Mouse (Mus musculus) intestine, embryonic 16.5 days (tissue): Measurements from ENCODE around the gene Adk. TPM values are rescaled to one million over a fixed set of nuclear protein-coding genes. Genes with fewer than 3 reads are reported as not detected.

Source experiments
- ATAC-seq: fragments of 200-750 bp; cut with Nextera tagmentation; 2 replicates; pipeline ENCODE4 v1.8.0; 2017; ENCODE audit warnings: moderate TSS enrichment, moderate library complexity
- H3K27ac ChIP-seq: fragments of 300-500 bp; sonication (generic); 2 replicates; pipeline ENCODE4 v1.5.1; 2014; ENCODE audit warnings: mild to moderate bottlenecking, low read length
- H3K27me3 ChIP-seq: fragments of 300-500 bp; sonication (generic); replicated peaks from 2 replicates; pipeline ENCODE4 v1.6.1; 2014; ENCODE audit warnings: low read length, control low read depth, mixed read lengths; ENCODE audit not compliant: control insufficient read depth, insufficient read depth
- H3K36me3 ChIP-seq: fragments of 300-500 bp; sonication (generic); 2 replicates; pipeline ENCODE4 v1.6.1; 2014; ENCODE audit warnings: low read length, control low read depth; ENCODE audit not compliant: control insufficient read depth, insufficient read depth
- H3K4me1 ChIP-seq: fragments of 300-500 bp; sonication (generic); 2 replicates; pipeline ENCODE4 v1.6.1; 2014; ENCODE audit warnings: low read length, control low read depth, mixed read lengths; ENCODE audit not compliant: control insufficient read depth, insufficient read depth
- H3K4me2 ChIP-seq: fragments of 300-500 bp; sonication (generic); 2 replicates; pipeline ENCODE4 v1.6.1; 2014; ENCODE audit warnings: low read depth, low read length, control low read depth
- H3K4me3 ChIP-seq: fragments of 300-500 bp; sonication (generic); 2 replicates; pipeline ENCODE4 v1.5.1; 2014; ENCODE audit warnings: mild to moderate bottlenecking, low read length
- H3K9ac ChIP-seq: fragments of 300-500 bp; sonication (generic); 2 replicates; pipeline ENCODE4 v1.6.1; 2014; ENCODE audit warnings: low read depth, low read length
- H3K9me3 ChIP-seq: fragments of 300-500 bp; sonication (generic); 2 replicates; pipeline ENCODE4 v1.6.1; 2016; ENCODE audit warnings: low read length, control low read depth; ENCODE audit not compliant: control insufficient read depth
- WGBS: fragments of 180-500 bp; shearing (Covaris S2); extraction: QIAGEN DNeasy Blood & Tissue Kit; methylation state at CpG from one replicate; pipeline ENCODE4 v1.1.7; 2014; 5-methylcytosine and 5-hydroxymethylcytosine counted together
- polyA plus RNA-seq: library from polyadenylated mRNA; unstranded; fragments of >200 nt; fragmentation: Nextera tagmentation; extraction: Ambion mirVana; gene quantifications from 2 replicates; pipeline ENCODE4 v1.2.1, GENCODE M21; 2015

Gene Adk
- polyA plus RNA-seq, 1 experiment from 2014 or later = 244 TPM

DNA sequence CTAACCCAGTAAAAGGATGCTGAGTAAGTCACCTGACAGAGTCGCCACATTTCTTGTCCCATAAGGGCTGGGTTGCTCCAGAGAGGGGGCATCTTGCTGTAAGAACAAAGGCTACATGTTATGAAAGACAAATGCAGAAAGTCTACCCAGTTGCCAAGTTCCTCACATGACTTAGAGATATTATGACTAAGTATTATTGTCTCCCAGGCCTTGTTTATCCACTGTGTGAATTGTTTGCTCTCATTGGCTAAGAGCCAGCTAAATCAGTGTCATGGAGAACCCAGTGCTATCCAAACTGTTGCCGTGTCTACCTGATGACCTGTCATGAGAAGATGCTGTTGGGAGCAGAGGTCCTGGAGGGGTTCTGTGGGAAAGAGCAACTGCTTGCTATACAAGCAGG is 401.5 kb downstream of the Adk start:
- H3K36me3 ChIP-seq = no peaks in the 10 kb centered on the region
- H3K4me1 ChIP-seq = 0 out of 2 replicates have a peak, but pooled peaks cover 4% of the 10 kb centered on the region
- 70% methylated on average over 2 of the region's 2 CpGs for WGBS
- no peak overlapping the region for H3K27ac ChIP-seq
- ATAC-seq = no peak
- no peaks in the 10 kb centered on the region for H3K9me3 ChIP-seq
- H3K27me3 ChIP-seq = no peaks in the 10 kb centered on the region
- H3K4me2 ChIP-seq = no peak overlapping the region
- no peak overlapping the region for H3K4me3 ChIP-seq
- no peak overlapping the region for H3K9ac ChIP-seq

DNA sequence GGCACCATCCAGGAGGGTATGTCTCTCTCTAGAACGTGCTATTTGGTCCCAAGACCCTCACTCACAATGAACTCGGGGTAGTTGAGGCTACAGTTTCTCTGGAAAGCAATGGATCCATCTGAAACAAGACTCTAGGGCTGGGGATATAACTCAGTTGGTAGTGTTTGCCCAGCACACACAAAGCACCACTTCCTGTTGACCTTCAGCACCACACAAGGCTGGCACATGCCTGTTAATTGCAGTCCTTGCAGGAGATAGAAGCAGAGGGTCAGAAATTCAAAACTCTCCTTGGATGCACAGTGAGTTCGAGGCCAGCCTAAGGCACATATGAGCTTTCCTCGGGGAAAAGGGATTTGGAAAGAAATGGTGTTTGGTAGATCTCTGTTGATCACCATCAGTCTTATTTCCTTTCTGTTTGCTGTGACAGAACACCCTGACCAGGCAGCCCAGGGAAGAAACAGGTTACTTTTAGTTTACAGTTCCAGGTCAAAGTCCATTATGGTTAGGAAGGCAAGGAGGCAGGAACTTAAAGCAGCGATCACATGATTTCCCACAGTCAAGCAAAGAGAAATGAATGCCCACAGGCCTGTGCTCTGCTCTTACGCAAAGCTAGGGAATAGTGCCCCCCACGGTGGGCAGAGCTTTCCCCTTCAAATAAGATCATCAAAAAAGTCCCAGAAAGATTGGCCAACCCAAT is 403.4 kb downstream of the Adk start:
- H3K4me3 ChIP-seq = no peak overlapping the region
- 85% methylated on average over 7 of the region's 7 CpGs for WGBS
- H3K4me2 ChIP-seq = no peak overlapping the region
- H3K27me3 ChIP-seq = no peaks in the 10 kb centered on the region
- no peak overlapping the region for H3K9ac ChIP-seq
- ATAC-seq = peak; percentile 70
- 0 out of 2 replicates have a peak, but pooled peaks cover 4% of the 10 kb centered on the region for H3K4me1 ChIP-seq
- H3K36me3 ChIP-seq = no peaks in the 10 kb centered on the region
- H3K27ac ChIP-seq = no peak overlapping the region
- H3K9me3 ChIP-seq = no peaks in the 10 kb centered on the region

DNA sequence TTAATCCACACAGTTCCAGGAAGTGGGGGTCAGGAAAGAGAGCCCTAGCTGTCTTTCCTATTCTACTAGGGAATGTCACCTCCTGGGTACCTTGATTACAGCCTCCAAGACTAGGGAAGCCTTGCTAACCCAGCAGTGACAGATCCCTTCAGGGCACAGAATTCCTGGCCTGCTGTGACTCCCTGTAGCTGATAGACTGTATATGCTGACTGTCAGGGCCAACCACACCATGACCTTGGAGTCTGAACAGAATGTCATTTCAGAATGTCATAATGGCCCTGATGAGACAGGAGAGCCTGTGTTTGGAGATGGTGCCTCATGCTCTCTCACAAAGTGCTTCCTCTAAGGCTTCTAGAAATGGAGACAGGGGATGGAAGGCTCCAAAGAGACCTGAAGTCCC is 404.2 kb downstream of the Adk start:
- Histone ChIP-seq H3K27me3 (no peaks in the 10 kb centered on the region), H3K4me1 (0 out of 2 replicates have a peak, but pooled peaks cover 4% of the 10 kb centered on the region), H3K4me3 (no peak overlapping the region), H3K9ac (no peak overlapping the region), H3K27ac (no peak overlapping the region), H3K4me2 (no peak overlapping the region), H3K36me3 (no peaks in the 10 kb centered on the region), H3K9me3 (no peaks in the 10 kb centered on the region)
- 0 out of 2 replicates have a peak, but pooled peaks have one; percentile 2 for ATAC-seq

DNA sequence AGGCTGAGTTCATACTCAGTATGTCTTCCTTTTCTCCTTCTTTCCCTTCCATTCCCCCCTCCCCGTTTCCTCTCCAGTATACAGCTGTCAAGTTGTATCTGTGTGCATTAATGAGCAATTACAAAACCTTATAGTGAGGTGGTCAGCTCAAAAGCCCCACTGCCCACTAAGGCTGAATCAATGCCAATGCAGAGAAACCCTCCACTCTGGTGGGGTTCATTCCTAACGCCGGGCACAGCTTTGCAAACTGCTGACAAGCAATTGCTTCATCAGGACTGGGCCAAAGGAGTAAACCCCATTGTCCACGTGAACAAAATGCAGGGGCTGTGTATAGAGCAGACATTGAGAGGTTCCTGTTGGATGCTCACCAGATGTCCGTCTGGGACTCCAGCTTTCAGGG is 405.5 kb downstream of the Adk start:
- Histone ChIP-seq H3K9me3 (no peaks in the 10 kb centered on the region), H3K4me1 (0 out of 2 replicates have a peak, but pooled peaks cover 5% of the 10 kb centered on the region), H3K27me3 (no peaks in the 10 kb centered on the region), H3K4me2 (no peak overlapping the region), H3K27ac (no peak overlapping the region), H3K36me3 (no peaks in the 10 kb centered on the region), H3K4me3 (no peak overlapping the region), H3K9ac (no peak overlapping the region)
- no peak for ATAC-seq
- WGBS = 76% methylated on average over 5 of the region's 5 CpGs

DNA sequence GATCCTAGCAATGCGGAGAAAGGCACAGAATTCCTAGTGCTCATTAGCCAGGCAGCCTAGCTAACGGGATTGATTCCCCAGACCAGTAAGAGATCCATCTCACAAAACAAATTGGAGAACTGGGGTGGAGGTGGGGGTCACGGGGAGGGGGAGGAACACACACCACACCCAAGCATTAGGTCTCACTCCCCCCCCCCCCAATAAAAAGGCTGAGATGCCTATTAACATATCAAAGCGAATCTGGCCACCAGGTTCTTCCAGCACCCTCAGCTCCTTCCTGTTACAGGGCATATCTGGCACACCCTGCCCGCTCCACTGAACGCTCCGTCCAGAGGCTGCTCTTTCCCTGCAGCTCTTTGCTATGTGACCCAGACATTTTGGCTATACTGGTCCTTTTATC is 406.3 kb downstream of the Adk start:
- 78% methylated on average over 7 of the region's 7 CpGs for WGBS
- ATAC-seq = no peak
- no peaks in the 10 kb centered on the region for H3K27me3 ChIP-seq
- no peak overlapping the region for H3K4me3 ChIP-seq
- H3K36me3 ChIP-seq = no peaks in the 10 kb centered on the region
- peaks cover 10% of the 10 kb centered on the region; the same call in 1 of the 2 replicates for H3K4me1 ChIP-seq
- no peaks in the 10 kb centered on the region for H3K9me3 ChIP-seq
- no peak overlapping the region for H3K9ac ChIP-seq
- H3K4me2 ChIP-seq = no peak overlapping the region
- H3K27ac ChIP-seq = no peak overlapping the region

DNA sequence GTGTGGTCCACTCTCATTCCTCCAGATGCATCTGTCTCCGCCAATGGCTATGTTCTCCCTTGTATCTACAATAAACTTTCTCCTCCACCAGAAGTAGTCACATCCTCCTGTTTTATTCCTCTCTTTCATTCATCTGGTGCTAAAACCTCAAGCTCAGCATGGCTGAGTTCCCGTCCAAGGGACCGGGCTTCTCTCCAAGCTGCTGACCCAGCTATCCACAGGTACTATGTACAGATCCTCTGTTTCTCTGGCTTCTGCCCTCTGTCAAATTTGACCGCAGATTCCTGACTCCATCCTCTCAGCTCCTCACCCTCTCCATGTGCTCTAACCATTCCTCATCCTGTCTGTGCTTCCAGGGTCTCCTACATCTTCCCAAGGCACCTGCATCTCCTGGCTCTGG is 406.8 kb downstream of the Adk start:
- no peaks in the 10 kb centered on the region for H3K9me3 ChIP-seq
- H3K27me3 ChIP-seq = no peaks in the 10 kb centered on the region
- H3K27ac ChIP-seq = no peak overlapping the region
- 87% methylated on average over 4 of the region's 4 CpGs for WGBS
- H3K4me2 ChIP-seq = no peak overlapping the region
- H3K36me3 ChIP-seq = no peaks in the 10 kb centered on the region
- no peak overlapping the region for H3K4me3 ChIP-seq
- peaks cover 10% of the 10 kb centered on the region; the same call in 1 of the 2 replicates for H3K4me1 ChIP-seq
- no peak for ATAC-seq
- H3K9ac ChIP-seq = no peak overlapping the region

DNA sequence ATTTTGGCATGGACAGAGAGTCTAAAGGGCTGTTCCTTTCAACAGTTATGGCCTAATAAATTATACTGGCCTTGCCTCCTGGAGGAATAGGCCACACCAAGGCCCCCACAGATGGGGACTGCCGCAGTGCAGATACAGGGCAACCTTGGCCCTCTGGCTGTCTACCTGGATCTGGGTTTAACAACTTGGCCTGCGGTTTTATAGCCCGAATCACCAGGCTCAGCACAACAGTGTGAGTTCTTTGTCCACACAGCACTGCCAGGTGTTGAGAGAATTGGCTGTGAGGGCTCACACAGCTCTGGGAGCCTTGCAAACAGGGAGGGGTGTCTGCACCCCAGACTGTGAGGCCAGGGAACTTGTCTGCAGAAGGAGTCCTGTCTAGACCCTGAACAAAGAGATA is 410.0 kb downstream of the Adk start:
- peak; percentile 76 for ATAC-seq
- H3K9ac ChIP-seq = no peak overlapping the region
- no peaks in the 10 kb centered on the region for H3K9me3 ChIP-seq
- no peaks in the 10 kb centered on the region for H3K27me3 ChIP-seq
- H3K4me3 ChIP-seq = no peak overlapping the region
- peaks cover 6% of the 10 kb centered on the region; the same call in 1 of the 2 replicates for H3K4me1 ChIP-seq
- 62% methylated on average over 3 of the region's 3 CpGs for WGBS
- no peak overlapping the region for H3K27ac ChIP-seq
- no peaks in the 10 kb centered on the region for H3K36me3 ChIP-seq
- no peak overlapping the region for H3K4me2 ChIP-seq

DNA sequence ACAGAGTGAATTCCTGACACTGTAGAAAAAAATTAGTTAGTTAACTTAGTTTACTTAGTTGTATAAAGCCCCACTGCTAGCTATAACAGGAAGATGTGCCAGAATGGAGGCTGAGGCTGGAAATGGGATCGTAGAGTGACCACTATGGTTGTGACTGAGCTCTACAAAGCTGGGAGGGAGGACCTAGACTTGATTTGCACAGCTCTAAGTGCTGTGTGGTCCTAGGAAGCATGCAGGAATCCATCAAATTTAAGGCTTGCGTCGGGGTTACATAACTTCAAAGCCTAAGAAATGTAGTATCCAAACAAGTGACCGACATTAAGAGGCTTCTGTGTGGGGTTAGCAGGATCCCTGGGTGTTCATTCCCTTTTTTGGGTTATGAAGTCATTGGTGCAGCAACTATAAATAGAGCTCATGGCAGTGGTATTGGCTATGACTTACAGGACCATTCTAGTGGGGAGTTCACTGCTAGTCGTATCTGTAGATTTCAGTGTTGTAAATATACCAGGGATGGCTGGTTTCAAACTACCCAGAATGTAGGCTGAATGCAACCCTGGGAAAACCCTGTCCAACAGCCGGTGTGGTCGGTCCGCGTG is 410.8 kb downstream of the Adk start:
- no peaks in the 10 kb centered on the region for H3K27me3 ChIP-seq
- H3K4me2 ChIP-seq = no peak overlapping the region
- 74% methylated on average over 9 of the region's 9 CpGs for WGBS
- no peak; the same call in 1 of the 2 replicates for ATAC-seq
- peaks cover 6% of the 10 kb centered on the region; the same call in 1 of the 2 replicates for H3K4me1 ChIP-seq
- no peak overlapping the region for H3K9ac ChIP-seq
- H3K9me3 ChIP-seq = no peaks in the 10 kb centered on the region
- no peak overlapping the region for H3K4me3 ChIP-seq
- H3K36me3 ChIP-seq = no peaks in the 10 kb centered on the region
- no peak overlapping the region for H3K27ac ChIP-seq

DNA sequence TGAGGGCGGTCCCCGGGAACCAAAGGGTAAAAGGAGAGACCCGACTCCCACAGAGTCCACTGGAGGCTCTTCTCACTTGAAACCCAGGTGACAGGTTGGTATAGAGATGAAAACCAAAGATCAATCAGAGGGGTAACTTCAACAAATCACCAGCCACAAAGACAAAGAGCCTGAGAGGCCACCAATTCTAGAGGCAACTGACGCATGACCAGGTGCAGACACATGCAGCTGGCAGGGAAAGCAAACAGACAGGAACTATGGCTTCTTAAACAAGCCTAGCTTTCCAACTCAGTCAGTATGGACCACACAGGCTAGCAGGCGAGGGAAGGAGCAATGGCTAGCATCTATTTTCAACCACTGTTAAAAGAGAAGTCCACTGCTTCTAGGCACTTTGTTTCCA is 418.0 kb downstream of the Adk start:
- 80% methylated on average over 5 of the region's 5 CpGs for WGBS
- ATAC-seq = no peak
- no peak overlapping the region for H3K4me3 ChIP-seq
- H3K4me1 ChIP-seq = no peaks in the 10 kb centered on the region
- no peak overlapping the region for H3K9ac ChIP-seq
- no peak overlapping the region for H3K27ac ChIP-seq
- no peaks in the 10 kb centered on the region for H3K27me3 ChIP-seq
- no peaks in the 10 kb centered on the region for H3K36me3 ChIP-seq
- H3K4me2 ChIP-seq = no peak overlapping the region
- H3K9me3 ChIP-seq = no peaks in the 10 kb centered on the region
